ENCODE assay signal across 12 mouse cellular contexts in the genomic region with DNA sequence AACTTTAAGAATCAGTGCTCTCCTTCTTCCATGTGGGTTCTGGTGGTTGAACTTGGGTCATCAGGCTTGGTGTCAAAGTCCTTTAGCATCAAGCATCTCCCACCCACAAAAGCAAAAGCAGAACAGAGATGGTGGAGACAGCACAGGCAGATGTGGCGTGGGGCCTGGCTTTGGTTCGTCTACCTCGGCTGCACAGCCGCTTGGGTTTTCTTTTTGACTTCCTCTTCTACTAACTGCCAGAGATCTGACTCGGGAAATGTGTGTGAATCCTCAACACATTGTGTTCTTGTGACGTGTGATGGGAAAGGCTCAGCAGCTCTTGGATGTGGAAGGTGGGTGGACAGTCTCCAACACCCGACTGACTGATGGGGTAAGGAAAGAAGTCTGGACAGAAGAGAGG.
A peak's percentile ranks its signal among the peaks of the same experiment; 100 is the strongest.
DNase-seq lines count a peak whose midpoint lies in the region; ATAC-seq lines count a peak whose summit lies in the region.
"Had no signal": no experiment of that assay in that cellular context is flagged by ENCODE, and none has a peak within 500 bp of the region (broad histone marks: within the 10 kb centered on the region; RNA-seq: fewer than 3 reads in every experiment).

No protein-coding gene starts in this region.

- peak; percentile 72 for ATAC-seq in common myeloid progenitor, adult 5-6 weeks (replicated peaks; ENCODE audit: low read depth, poor library complexity, severe bottlenecking)
- peak; percentile 79 for ATAC-seq in neutrophil, adult 5-6 weeks (ENCODE audit: extremely low read depth, insufficient number of reproducible peaks, low FRiP score, poor library complexity, severe bottlenecking)
- ATAC-seq: forebrain, embryonic 14.5 days had no signal

- DNase-seq in heart, adult 8-10 months (ENCODE audit: low spot score) = peak; percentile 36
- no peak for DNase-seq in heart, postnatal 4 days
- peak; percentile 65 for DNase-seq in A20 (ENCODE audit: low read depth, low spot score)
- DNase-seq in T-cell, adult 2 months (ENCODE audit: low spot score) = no peak
- DNase-seq in layer of hippocampus, postnatal 36 days = no peak
- DNase-seq in cerebellum, postnatal 4 days (ENCODE audit: low spot score in 2 of 2) = no peak
- DNase-seq: adrenal gland, postnatal 10 days; cerebellum, postnatal 10 days; lung, adult 2 months had no signal

Comparison
In these comparisons a context has a peak if more than half of its experiments do, and no peak if none do; other contexts are left out.
1. DNase-seq: peak in heart, adult 8-10 months (single experiment) and A20 (single experiment); none in heart, postnatal 4 days (single experiment), T-cell, adult 2 months (single experiment), layer of hippocampus, postnatal 36 days (0 of 2) and cerebellum, postnatal 4 days (0 of 2).